Mouse (Mus musculus) intestine, embryonic 16.5 days (tissue): Measurements from ENCODE around the gene Gsto2. TPM values are rescaled to one million over a fixed set of nuclear protein-coding genes. Genes with fewer than 3 reads are reported as not detected.

Source experiments
- ATAC-seq: fragments of 200-750 bp; cut with Nextera tagmentation; 2 replicates; pipeline ENCODE4 v1.8.0; 2017; ENCODE audit warnings: moderate TSS enrichment, moderate library complexity
- H3K27ac ChIP-seq: fragments of 300-500 bp; sonication (generic); 2 replicates; pipeline ENCODE4 v1.5.1; 2014; ENCODE audit warnings: mild to moderate bottlenecking, low read length
- H3K27me3 ChIP-seq: fragments of 300-500 bp; sonication (generic); replicated peaks from 2 replicates; pipeline ENCODE4 v1.6.1; 2014; ENCODE audit warnings: low read length, control low read depth, mixed read lengths; ENCODE audit not compliant: control insufficient read depth, insufficient read depth
- H3K36me3 ChIP-seq: fragments of 300-500 bp; sonication (generic); 2 replicates; pipeline ENCODE4 v1.6.1; 2014; ENCODE audit warnings: low read length, control low read depth; ENCODE audit not compliant: control insufficient read depth, insufficient read depth
- H3K4me1 ChIP-seq: fragments of 300-500 bp; sonication (generic); 2 replicates; pipeline ENCODE4 v1.6.1; 2014; ENCODE audit warnings: low read length, control low read depth, mixed read lengths; ENCODE audit not compliant: control insufficient read depth, insufficient read depth
- H3K4me2 ChIP-seq: fragments of 300-500 bp; sonication (generic); 2 replicates; pipeline ENCODE4 v1.6.1; 2014; ENCODE audit warnings: low read depth, low read length, control low read depth
- H3K4me3 ChIP-seq: fragments of 300-500 bp; sonication (generic); 2 replicates; pipeline ENCODE4 v1.5.1; 2014; ENCODE audit warnings: mild to moderate bottlenecking, low read length
- H3K9ac ChIP-seq: fragments of 300-500 bp; sonication (generic); 2 replicates; pipeline ENCODE4 v1.6.1; 2014; ENCODE audit warnings: low read depth, low read length
- H3K9me3 ChIP-seq: fragments of 300-500 bp; sonication (generic); 2 replicates; pipeline ENCODE4 v1.6.1; 2016; ENCODE audit warnings: low read length, control low read depth; ENCODE audit not compliant: control insufficient read depth
- WGBS: fragments of 180-500 bp; shearing (Covaris S2); extraction: QIAGEN DNeasy Blood & Tissue Kit; methylation state at CpG from one replicate; pipeline ENCODE4 v1.1.7; 2014; 5-methylcytosine and 5-hydroxymethylcytosine counted together
- polyA plus RNA-seq: library from polyadenylated mRNA; unstranded; fragments of >200 nt; fragmentation: Nextera tagmentation; extraction: Ambion mirVana; gene quantifications from 2 replicates; pipeline ENCODE4 v1.2.1, GENCODE M21; 2015

Gsto2 gene
- polyA plus RNA-seq, 1 experiment from 2014 or later, result 0.68 TPM

DNA sequence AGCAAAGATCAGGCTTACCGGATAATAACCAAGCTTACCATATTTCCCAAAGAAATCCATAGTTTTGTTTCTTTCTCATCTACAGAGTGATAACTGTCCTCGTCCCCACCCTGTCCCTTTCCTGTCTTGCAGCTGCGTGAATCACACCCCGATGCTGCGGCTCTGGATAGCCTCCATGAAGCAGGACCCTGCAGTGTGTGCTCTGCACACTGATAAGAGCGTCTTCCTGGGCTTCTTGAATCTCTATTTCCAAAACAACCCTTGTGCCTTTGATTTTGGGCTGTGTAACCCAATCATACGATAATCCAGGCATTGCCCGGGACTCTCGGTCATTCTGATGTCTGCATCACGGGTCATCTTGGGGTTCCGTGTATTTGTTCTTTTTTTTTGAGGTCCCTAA, 20.6 kb downstream of the Gsto2 start:
- no peak overlapping the region for H3K4me3 ChIP-seq
- peaks cover 6% of the 10 kb centered on the region; the same call in 1 of the 2 replicates for H3K4me1 ChIP-seq
- ATAC-seq, result no peak
- H3K9ac ChIP-seq, result no peak overlapping the region
- H3K27ac ChIP-seq, result no peak overlapping the region
- no peak overlapping the region for H3K4me2 ChIP-seq
- no peaks in the 10 kb centered on the region for H3K27me3 ChIP-seq
- WGBS, result 82% methylated on average over 11 of the region's 11 CpGs
- no peaks in the 10 kb centered on the region; the same call in 1 of the 2 replicates for H3K36me3 ChIP-seq
- no peaks in the 10 kb centered on the region for H3K9me3 ChIP-seq

DNA sequence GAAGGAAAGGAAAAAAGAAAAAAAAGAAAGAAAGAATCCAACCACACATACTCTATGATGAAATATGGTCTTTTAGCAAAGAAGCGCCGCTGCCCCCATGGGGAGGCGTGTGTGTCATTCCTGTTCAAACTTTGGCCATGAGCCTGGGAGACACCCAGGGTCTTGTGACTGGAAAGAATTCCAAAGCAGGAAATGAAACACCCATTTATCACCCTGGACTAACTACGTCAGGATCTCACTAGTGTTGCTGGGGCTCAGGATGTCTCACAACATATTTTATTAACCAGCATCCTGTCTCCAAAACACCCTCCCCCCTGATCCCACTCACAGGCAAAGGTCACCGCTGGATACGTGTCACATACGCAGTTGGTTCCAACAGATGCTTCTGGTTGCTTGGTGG, 21.3 kb downstream of the Gsto2 start:
- no peak overlapping the region for H3K27ac ChIP-seq
- H3K4me1 ChIP-seq, result peaks cover 8% of the 10 kb centered on the region; the same call in 1 of the 2 replicates
- no peaks in the 10 kb centered on the region for H3K27me3 ChIP-seq
- no peak overlapping the region for H3K9ac ChIP-seq
- peak; percentile 28 for ATAC-seq
- H3K4me2 ChIP-seq, result no peak overlapping the region
- no peaks in the 10 kb centered on the region; the same call in 1 of the 2 replicates for H3K36me3 ChIP-seq
- H3K9me3 ChIP-seq, result no peaks in the 10 kb centered on the region
- WGBS, result 43% methylated on average over 7 of the region's 7 CpGs
- no peak overlapping the region for H3K4me3 ChIP-seq

GRCm38 (mm10) chr19:47887417-47887816, 22.1 kb downstream of the Gsto2 start:
- Histone ChIP-seq H3K27ac (no peak overlapping the region), H3K4me3 (no peak overlapping the region), H3K36me3 (no peaks in the 10 kb centered on the region; the same call in 1 of the 2 replicates), H3K4me2 (no peak overlapping the region), H3K4me1 (peaks cover 13% of the 10 kb centered on the region; the same call in 1 of the 2 replicates), H3K27me3 (no peaks in the 10 kb centered on the region), H3K9me3 (no peaks in the 10 kb centered on the region), H3K9ac (no peak overlapping the region)
- WGBS, result 88% methylated on average over 10 of the region's 10 CpGs
- no peak for ATAC-seq

- H3K4me1 ChIP-seq, result peaks cover 13% of the 10 kb centered on the region; the same call in 1 of the 2 replicates
- H3K27me3 ChIP-seq, result no peaks in the 10 kb centered on the region
- no peak overlapping the region for H3K27ac ChIP-seq
- no peak overlapping the region for H3K4me2 ChIP-seq
- no peaks in the 10 kb centered on the region for H3K9me3 ChIP-seq
- H3K4me3 ChIP-seq, result no peak overlapping the region
- no peak overlapping the region for H3K9ac ChIP-seq
- WGBS, result 88% methylated on average over 8 of the region's 8 CpGs
- no peak for ATAC-seq
- no peaks in the 10 kb centered on the region; the same call in 1 of the 2 replicates for H3K36me3 ChIP-seq
Measured at GRCm38 (mm10) chr19:47888037-47888436, 22.7 kb downstream of the Gsto2 start.

DNA sequence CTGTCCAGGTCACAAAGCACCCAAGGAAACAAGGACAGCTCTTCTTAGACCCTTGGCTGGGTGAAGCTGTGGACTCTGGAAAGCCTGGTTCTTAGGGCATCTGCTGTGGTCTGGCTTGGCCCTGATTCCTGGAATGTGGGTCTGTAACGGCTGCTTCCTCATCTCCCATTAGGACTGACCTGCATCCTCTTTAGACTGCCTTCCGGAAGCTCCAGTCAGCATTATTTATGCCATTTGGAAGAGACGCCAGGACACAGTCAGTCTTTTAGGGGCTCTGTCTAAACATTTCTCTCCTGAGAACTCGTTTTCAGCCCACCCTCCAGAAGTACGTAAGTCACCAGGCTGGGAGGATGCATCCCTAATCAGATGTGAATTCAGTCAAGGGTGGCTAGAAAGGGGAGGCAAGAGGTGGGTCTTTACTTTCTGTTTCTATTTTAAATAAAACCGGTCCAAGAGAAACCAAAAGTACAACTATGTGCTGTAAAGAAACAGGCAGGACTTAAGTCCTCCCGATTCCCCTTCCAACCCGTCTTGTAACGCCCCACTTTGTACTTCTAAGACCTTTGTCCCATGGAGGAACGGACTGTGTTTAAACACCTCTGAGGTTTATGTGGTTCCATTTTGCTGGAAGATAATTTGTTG, 25.3 kb downstream of the Gsto2 start:
- peak; percentile 32; the same call in 1 of the 2 replicates for ATAC-seq
- Histone ChIP-seq H3K4me2 (0 out of 2 replicates have a peak overlapping the region, but pooled peaks have one; percentile 2), H3K4me1 (peaks cover 13% of the 10 kb centered on the region; the same call in 1 of the 2 replicates), H3K27ac (peak overlapping the region; percentile 70), H3K4me3 (no peak overlapping the region), H3K9me3 (no peaks in the 10 kb centered on the region), H3K9ac (no peak overlapping the region), H3K27me3 (no peaks in the 10 kb centered on the region), H3K36me3 (no peaks in the 10 kb centered on the region; the same call in 1 of the 2 replicates)
- WGBS, result 34% methylated on average over 10 of the region's 10 CpGs

DNA sequence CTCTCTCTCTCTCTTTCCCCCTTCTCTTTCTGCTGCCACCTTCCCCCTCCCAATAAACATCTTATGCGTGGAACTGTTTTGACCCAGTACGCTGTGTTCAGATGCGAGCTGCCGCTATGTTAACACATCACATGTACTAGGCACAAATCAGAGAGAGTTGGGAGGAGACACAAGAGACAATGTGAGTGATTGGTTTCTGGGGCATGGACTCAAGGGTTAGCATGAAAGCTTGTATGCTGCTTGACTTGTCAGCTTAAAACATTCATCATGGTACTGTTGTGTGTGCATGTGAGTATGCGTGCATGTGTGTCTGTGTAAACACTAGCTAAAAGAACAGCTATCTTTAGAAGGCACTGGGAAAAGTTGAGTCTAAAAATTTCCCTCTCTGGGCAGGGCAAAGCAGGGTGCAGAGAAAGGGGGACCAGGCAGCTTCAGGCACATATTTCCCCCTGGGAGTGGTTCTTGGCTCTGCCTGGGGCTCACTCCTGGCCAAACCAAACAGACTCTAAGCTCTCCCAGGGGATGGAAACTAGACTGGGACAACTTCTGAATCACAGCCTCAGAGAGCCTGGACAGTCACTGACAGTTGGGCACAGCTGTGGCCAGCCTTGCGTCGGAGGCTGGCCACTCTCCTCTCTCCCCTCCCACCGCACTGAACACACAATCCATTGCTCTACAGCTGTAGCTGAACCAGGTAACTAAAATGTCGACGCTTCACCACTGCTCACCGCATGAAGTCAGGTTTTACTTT, 26.4 kb downstream of the Gsto2 start:
- Histone ChIP-seq H3K4me2 (no peak overlapping the region), H3K36me3 (no peaks in the 10 kb centered on the region; the same call in 1 of the 2 replicates), H3K9me3 (no peaks in the 10 kb centered on the region), H3K4me3 (no peak overlapping the region), H3K4me1 (peaks cover 13% of the 10 kb centered on the region; the same call in 1 of the 2 replicates), H3K9ac (no peak overlapping the region), H3K27ac (peak overlapping the region; percentile 33), H3K27me3 (no peaks in the 10 kb centered on the region)
- ATAC-seq, result peak; percentile 51
- 56% methylated on average over 11 of the region's 11 CpGs for WGBS

GRCm38 (mm10) chr19:47893092-47893491, 27.8 kb downstream of the Gsto2 start:
- Histone ChIP-seq H3K4me2 (no peak overlapping the region), H3K27ac (no peak overlapping the region), H3K4me1 (peaks cover 13% of the 10 kb centered on the region; the same call in 1 of the 2 replicates), H3K36me3 (peaks cover 7% of the 10 kb centered on the region; the same call in 1 of the 2 replicates), H3K9me3 (no peaks in the 10 kb centered on the region), H3K4me3 (no peak overlapping the region), H3K27me3 (no peaks in the 10 kb centered on the region), H3K9ac (no peak overlapping the region)
- WGBS, result 93% methylated on average over 6 of the region's 6 CpGs
- no peak for ATAC-seq

DNA sequence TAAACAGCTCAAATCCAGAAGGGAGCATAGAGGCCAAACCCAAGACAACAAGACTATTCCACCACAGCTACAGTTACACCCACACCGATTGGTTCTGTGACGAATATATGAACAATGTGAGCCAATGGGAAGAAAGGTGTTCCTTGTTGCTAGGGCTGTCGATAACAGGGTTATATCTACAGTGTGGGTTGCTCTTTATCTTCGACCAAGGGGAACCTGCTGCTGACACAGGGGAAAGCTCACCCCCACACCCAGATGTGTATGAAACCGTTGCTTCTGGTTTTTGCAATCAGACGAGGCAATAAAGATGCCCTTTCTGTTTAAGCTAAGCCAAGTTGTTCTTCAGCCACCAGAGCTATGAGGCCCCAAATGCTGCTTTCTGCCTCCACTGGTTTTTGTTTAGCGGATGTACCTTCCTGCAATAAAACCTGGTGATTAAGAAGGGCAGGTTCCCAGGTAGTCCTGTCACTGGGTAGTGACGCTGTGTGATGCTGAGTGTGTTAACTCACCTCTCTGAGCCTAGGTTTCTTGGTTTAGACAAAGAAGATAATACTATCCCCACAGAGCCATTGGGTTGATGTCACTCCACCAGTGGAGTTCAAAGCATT, 33.2 kb downstream of the Gsto2 start:
- WGBS, result 77% methylated on average over 8 of the region's 8 CpGs
- H3K9me3 ChIP-seq, result no peaks in the 10 kb centered on the region
- H3K9ac ChIP-seq, result no peak overlapping the region
- peaks cover 7% of the 10 kb centered on the region; the same call in 1 of the 2 replicates for H3K36me3 ChIP-seq
- no peaks in the 10 kb centered on the region for H3K27me3 ChIP-seq
- no peak overlapping the region for H3K4me2 ChIP-seq
- H3K4me1 ChIP-seq, result peaks cover 15% of the 10 kb centered on the region; the same call in 1 of the 2 replicates
- peak; percentile 38; the same call in 1 of the 2 replicates for ATAC-seq
- H3K27ac ChIP-seq, result no peak overlapping the region
- H3K4me3 ChIP-seq, result no peak overlapping the region

GRCm38 (mm10) chr19:47900012-47900411, 34.7 kb downstream of the Gsto2 start:
- Histone ChIP-seq H3K27ac (no peak overlapping the region), H3K4me3 (no peak overlapping the region), H3K9me3 (no peaks in the 10 kb centered on the region), H3K4me2 (no peak overlapping the region), H3K27me3 (no peaks in the 10 kb centered on the region), H3K9ac (no peak overlapping the region), H3K4me1 (peaks cover 18% of the 10 kb centered on the region), H3K36me3 (peaks cover 7% of the 10 kb centered on the region; the same call in 1 of the 2 replicates)
- WGBS, result 68% methylated on average over 6 of the region's 6 CpGs
- no peak for ATAC-seq
